Mouse (Mus musculus) olfactory bulb, adult 2 months (tissue): ENCODE measurements around the gene Icam2. TPM values are rescaled to one million over a fixed set of nuclear protein-coding genes. Genes with fewer than 3 reads are reported as not detected.
"Not testable (repeated sequence)": the region's sequence is repeated elsewhere in the genome, so short reads cannot be mapped to it uniquely, and the experiment has no call there.

Experiments
- H3K27ac ChIP-seq: fragments of 200-500 bp; 2 replicates; pipeline ENCODE4 v1.5.1; 2012; ENCODE audit warnings: low read depth, low read length; ENCODE audit not compliant: insufficient read depth
- H3K4me1 ChIP-seq: fragments of 200-500 bp; 2 replicates; pipeline ENCODE4 v1.6.1; 2012; ENCODE audit warnings: low read length; ENCODE audit not compliant: control insufficient read depth, insufficient read depth
- H3K4me3 ChIP-seq: fragments of 200-500 bp; 2 replicates; pipeline ENCODE4 v1.5.1; 2012; ENCODE audit warnings: mild to moderate bottlenecking, low read depth, low read length, moderate library complexity; ENCODE audit not compliant: insufficient read depth
- CTCF ChIP-seq: fragments of 200-500 bp; IDR thresholded peaks from 2 replicates; pipeline ENCODE4 v1.5.1; 2012; ENCODE audit warnings: low read depth, mild to moderate bottlenecking, low read length, moderate library complexity; ENCODE audit not compliant: insufficient read depth
- POLR2A ChIP-seq: fragments of 200-500 bp; IDR thresholded peaks from 2 replicates; pipeline ENCODE4 v1.6.1; 2012; ENCODE audit warnings: mild to moderate bottlenecking, low read depth, low read length, moderate library complexity; ENCODE audit not compliant: insufficient read depth
- WGBS: fragments of 180-500 bp; shearing (Covaris S2); methylation state at CpG from one replicate; pipeline ENCODE4 v1.1.7; 2018; 5-methylcytosine and 5-hydroxymethylcytosine counted together
- polyA plus RNA-seq: library from polyadenylated mRNA; stranded (reverse); fragments of >200 nt; gene quantifications from 2 replicates; pipeline ENCODE4 v1.2.4, GENCODE M21; 2012; ENCODE audit warnings: low replicate concordance; ENCODE audit not compliant: missing spikeins, insufficient read depth, insufficient read length

Gene Icam2
- polyA plus RNA-seq, 1 experiment: not detected

- TF ChIP-seq POLR2A (no peak), CTCF (0 out of 2 replicates have a peak, but pooled peaks have one; percentile 19)
- WGBS: 92% methylated on average over 3 of the region's 3 CpGs
- H3K4me1 ChIP-seq: no peaks in the 10 kb centered on the region
- no peak overlapping the region for H3K27ac ChIP-seq
- H3K4me3 ChIP-seq: no peak overlapping the region
Observed at GRCm38 (mm10) chr11:106397656-106398055, 9.8 kb upstream of the Icam2 start.

GRCm38 (mm10) chr11:106394055-106394454, 6.2 kb upstream of the Icam2 start:
- not testable (repeated sequence) for H3K4me1 ChIP-seq
- 94% methylated on average over 2 of the region's 2 CpGs for WGBS

GRCm38 (mm10) chr11:106393331-106393616, 5.4 kb upstream of the Icam2 start:
- TF ChIP-seq CTCF (no peak), POLR2A (no peak)
- WGBS: 68% methylated on average over 4 of the region's 4 CpGs
- Histone ChIP-seq H3K4me1 (no peaks in the 10 kb centered on the region), H3K4me3 (no peak overlapping the region), H3K27ac (no peak overlapping the region)

More at GRCm38 (mm10) chr11:106394055-106394454, 6.2 kb upstream of the Icam2 start:
- H3K27ac ChIP-seq, H3K4me3 ChIP-seq: not testable (repeated sequence)

- 66% methylated on average over 7 of the region's 7 CpGs for whole genome bisulfite sequencing
- Histone ChIP-seq H3K4me3 (no peak overlapping the region), H3K4me1 (no peaks in the 10 kb centered on the region), H3K27ac (no peak overlapping the region)
- no peak for TF ChIP-seq CTCF
- no peak for TF ChIP-seq POLR2A
Observed at GRCm38 (mm10) chr11:106392597-106393330, 4.9 kb upstream of the Icam2 start.

GRCm38 (mm10) chr11:106391546-106392188, 3.8 kb upstream of the Icam2 start:
- WGBS: 27% methylated on average over 6 of the region's 6 CpGs

GRCm38 (mm10) chr11:106390757-106391156, 2.9 kb upstream of the Icam2 start:
- no peak overlapping the region for H3K27ac ChIP-seq
- H3K4me3 ChIP-seq: no peak overlapping the region
- no peaks in the 10 kb centered on the region for H3K4me1 ChIP-seq
- 54% methylated on average over 3 of the region's 3 CpGs for WGBS
- no peak for TF ChIP-seq POLR2A
- TF ChIP-seq CTCF: no peak

More at GRCm38 (mm10) chr11:106391546-106392188, 3.8 kb upstream of the Icam2 start:
- no peaks in the 10 kb centered on the region for H3K4me1 ChIP-seq
- no peak overlapping the region for H3K27ac ChIP-seq
- TF ChIP-seq POLR2A (no peak), CTCF (peak; percentile 55)
- H3K4me3 ChIP-seq: no peak overlapping the region

GRCm38 (mm10) chr11:106389611-106390010, 1.7 kb upstream of the Icam2 start:
- Histone ChIP-seq H3K27ac (no peak overlapping the region), H3K4me1 (no peaks in the 10 kb centered on the region), H3K4me3 (no peak overlapping the region)
- no peak for TF ChIP-seq POLR2A
- 29% methylated on average over 3 of the region's 3 CpGs for WGBS

GRCm38 (mm10) chr11:106387020-106387419, 855 bp downstream of the Icam2 start:
- TF ChIP-seq POLR2A (no peak), CTCF (no peak)
- Histone ChIP-seq H3K4me1 (no peaks in the 10 kb centered on the region), H3K27ac (no peak overlapping the region), H3K4me3 (no peak overlapping the region)
- 82% methylated on average over 6 of the region's 6 CpGs for WGBS

GRCm38 (mm10) chr11:106386409-106386808, 1.5 kb downstream of the Icam2 start:
- WGBS: 93% methylated on average over 3 of the region's 3 CpGs
- H3K4me1 ChIP-seq: no peaks in the 10 kb centered on the region
- no peak overlapping the region for H3K4me3 ChIP-seq
- H3K27ac ChIP-seq: no peak overlapping the region
- TF ChIP-seq CTCF: no peak

GRCm38 (mm10) chr11:106383051-106383790, 4.7 kb downstream of the Icam2 start:
- Histone ChIP-seq H3K4me3 (no peak overlapping the region), H3K4me1 (no peaks in the 10 kb centered on the region), H3K27ac (no peak overlapping the region)
- WGBS: 89% methylated on average over 6 of the region's 6 CpGs
- TF ChIP-seq POLR2A (no peak), CTCF (no peak)
